Mouse (Mus musculus) bone marrow, adult 2 months (tissue): Measurements from ENCODE around the gene Setd1b.

ENCODE experiments used
- CTCF ChIP-seq: fragments of 200-500 bp; IDR thresholded peaks from 2 replicates; pipeline ENCODE4 v1.5.1; 2011; ENCODE audit warnings: low read length, control low read depth; ENCODE audit not compliant: control insufficient read depth, insufficient read depth
- POLR2A ChIP-seq: fragments of 200-500 bp; IDR thresholded peaks from 2 replicates; pipeline ENCODE4 v1.6.1; 2011; ENCODE audit warnings: low read depth, mild to moderate bottlenecking, control low read depth, low read length, borderline replicate concordance; ENCODE audit not compliant: control insufficient read depth

GRCm38 (mm10) chr5:123162942-123163341, 20.9 kb downstream of the Setd1b start:
- TF ChIP-seq CTCF (no peak), POLR2A (no peak)
